17 mouse cellular contexts compared by ENCODE assay signal in the genomic region with DNA sequence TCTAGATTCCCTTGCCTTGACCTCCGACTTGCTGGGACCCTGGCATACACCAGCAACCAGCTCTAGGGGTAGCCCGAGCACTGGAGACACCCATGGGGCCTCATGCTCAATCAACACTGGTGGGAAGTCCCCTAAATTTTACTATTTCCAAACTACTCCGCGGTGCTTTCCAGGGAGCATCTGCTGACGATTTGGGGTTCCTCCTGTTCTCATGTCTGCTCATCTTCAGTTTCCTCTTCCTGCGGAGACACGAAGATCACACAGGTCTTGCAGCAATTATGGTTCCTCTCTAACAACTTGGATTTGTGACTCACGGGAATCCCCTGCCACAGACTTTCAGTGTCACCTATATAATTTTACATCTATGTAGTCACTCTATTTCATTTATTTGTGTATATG. TPM values are rescaled to one million over a fixed set of nuclear protein-coding genes. Genes with fewer than 3 reads are reported as not detected.
A peak's percentile ranks its signal among the peaks of the same experiment; 100 is the strongest.
DNase-seq lines count a peak whose midpoint lies in the region; ATAC-seq and TF ChIP-seq lines count a peak whose summit lies in the region.
"Had no signal": no experiment of that assay in that cellular context is flagged by ENCODE, and none has a peak within 500 bp of the region (broad histone marks: within the 10 kb centered on the region; RNA-seq: fewer than 3 reads in every experiment).

No protein-coding gene starts in this region.

- H3K27me3 ChIP-seq in liver, embryonic 11.5 days (replicated peaks; ENCODE audit: control insufficient read depth, insufficient read depth, low read length), result no peaks in the 10 kb centered on the region
- no peaks in the 10 kb centered on the region for H3K27me3 ChIP-seq in liver, embryonic 12.5 days (replicated peaks)
- H3K27me3 ChIP-seq in CH12.LX (replicated peaks), result no peaks in the 10 kb centered on the region
- H3K27me3 ChIP-seq: hindbrain, embryonic 12.5 days; kidney, embryonic 15.5 days; midbrain, embryonic 13.5 days; neural tube, embryonic 15.5 days; Patski had no signal

- no peak overlapping the region for H3K4me3 ChIP-seq in liver, embryonic 11.5 days (ENCODE audit: low read depth, low read length)
- H3K4me3 ChIP-seq in liver, embryonic 12.5 days, result no peak overlapping the region
- peak overlapping the region in 1 of 3 experiments; percentile 23 for H3K4me3 ChIP-seq in CH12.LX (replicated peaks in 1 of 3; ENCODE audit: low read depth in 2 of 3, low read length in 2 of 3, poor library complexity in 1 of 3)
- H3K4me3 ChIP-seq: erythroblast, embryonic 14.5 days; hindbrain, embryonic 12.5 days; kidney, embryonic 15.5 days; midbrain, embryonic 13.5 days; neural tube, embryonic 15.5 days had no signal

- peak; percentile 84 for TF ChIP-seq EP300 in CH12.LX (IDR thresholded peaks at IDR 0.05; ENCODE audit: low read length)

- peak in 1 of 2 experiments; percentile 42; a peak in 2 of 4 replicates for TF ChIP-seq CTCF in CH12.LX (conservative IDR thresholded peaks at IDR 0.05 in 1 of 2, IDR thresholded peaks at IDR 0.05 in 1 of 2; ENCODE audit: low read depth in 2 of 2, low read length in 2 of 2)

- peak; percentile 47 for TF ChIP-seq RAD21 in CH12.LX (IDR thresholded peaks at IDR 0.05; ENCODE audit: low read depth, low read length)

- H3K9me3 ChIP-seq in liver, embryonic 11.5 days (ENCODE audit: control insufficient read depth, low read length), result no peaks in the 10 kb centered on the region
- H3K9me3 ChIP-seq in liver, embryonic 12.5 days (replicated peaks), result no peaks in the 10 kb centered on the region
- H3K9me3 ChIP-seq in CH12.LX (replicated peaks; ENCODE audit: low read length), result no peaks in the 10 kb centered on the region
- H3K9me3 ChIP-seq: hindbrain, embryonic 12.5 days; kidney, embryonic 15.5 days; midbrain, embryonic 13.5 days; neural tube, embryonic 15.5 days had no signal

- H3K36me3 ChIP-seq in liver, embryonic 11.5 days (ENCODE audit: control insufficient read depth, insufficient read depth, low read length), result peaks cover 7% of the 10 kb centered on the region
- H3K36me3 ChIP-seq in liver, embryonic 12.5 days, result peaks cover 59% of the 10 kb centered on the region
- H3K36me3 ChIP-seq in CH12.LX (replicated peaks in 1 of 2; ENCODE audit: control insufficient read depth in 1 of 2, insufficient read depth in 1 of 2, low read length in 1 of 2), result peaks cover 20 to 43% of the 10 kb centered on the region in 2 experiments

- no peaks in the 10 kb centered on the region for H3K79me2 ChIP-seq in CH12.LX (replicated peaks; ENCODE audit: control insufficient read depth, extremely low read depth, insufficient read depth, poor library complexity, severe bottlenecking)

- dilution Hi-C loops in CH12.LX (cut with MboI; ENCODE audit: extremely low pct_ligation_motif_present, extremely low pct_unique_long_range_greater_than_20kb, low sequenced_read_pairs), result no loop called here

- H3K9ac ChIP-seq in liver, embryonic 11.5 days (ENCODE audit: low read depth, low read length), result no peak overlapping the region
- H3K9ac ChIP-seq in liver, embryonic 12.5 days, result no peak overlapping the region
- peak overlapping the region; percentile 27 for H3K9ac ChIP-seq in CH12.LX (ENCODE audit: insufficient read depth, low read depth)
- H3K9ac ChIP-seq: forebrain, postnatal 0 days; hindbrain, embryonic 12.5 days; kidney, embryonic 15.5 days; midbrain, embryonic 13.5 days; neural tube, embryonic 15.5 days had no signal

- ATAC-seq in liver, embryonic 11.5 days (replicated peaks; ENCODE audit: low FRiP score), result no peak
- ATAC-seq in liver, embryonic 12.5 days, result no peak
- peak; percentile 84 for ATAC-seq in inflammation-experienced regulatory T-cells, adult 6 months
- no peak for ATAC-seq in frontal cortex, adult (ENCODE audit: low TSS enrichment)
- ATAC-seq: forebrain, postnatal 0 days; hindbrain, postnatal 0 days; intestine, postnatal 0 days; midbrain, embryonic 13.5 days; Patski had no signal

- in situ Hi-C loops in CH12.LX (cut with MboI; ENCODE audit: low pct_ligation_motif_present, low pct_unique_long_range_greater_than_20kb, low sequenced_read_pairs), result loop anchor here (5.0 kb wide), 2 partner anchors 39 to 99 kb away; a partner anchor contains a TSS

- DNase-seq in liver, embryonic 11.5 days (ENCODE audit: low spot score), result no peak
- peak; percentile 92 for DNase-seq in CH12.LX (ENCODE audit: extremely low read depth)
- no peak for DNase-seq in right cerebral cortex, postnatal 10 days (ENCODE audit: low spot score in 2 of 2)
- DNase-seq in kidney, adult 18-20 months, result no peak

- no peak overlapping the region for H3K4me2 ChIP-seq in liver, embryonic 11.5 days
- no peak overlapping the region for H3K4me2 ChIP-seq in liver, embryonic 12.5 days
- H3K4me2 ChIP-seq in CH12.LX (ENCODE audit: insufficient read depth, low read depth, poor library complexity, severe bottlenecking), result peak overlapping the region; percentile 89
- H3K4me2 ChIP-seq: heart, embryonic 11.5 days; hindbrain, embryonic 12.5 days; kidney, embryonic 15.5 days; midbrain, embryonic 13.5 days; neural tube, embryonic 15.5 days had no signal

- 82% methylated on average over 8 of the region's 8 CpGs for WGBS in liver, embryonic 11.5 days
- 77% methylated on average over 8 of the region's 8 CpGs for WGBS in liver, embryonic 12.5 days (ENCODE audit: insufficient replicate concordance)

- no peak; the same call in 1 of the 2 replicates for TF ChIP-seq POLR2A in CH12.LX (IDR thresholded peaks at IDR 0.05; ENCODE audit: low read depth, low read length)

- H3K4me1 ChIP-seq in liver, embryonic 11.5 days (replicated peaks; ENCODE audit: control insufficient read depth, insufficient read depth, low read length), result no peaks in the 10 kb centered on the region
- H3K4me1 ChIP-seq in liver, embryonic 12.5 days, result no peaks in the 10 kb centered on the region
- peaks cover 12 to 39% of the 10 kb centered on the region in 2 experiments for H3K4me1 ChIP-seq in CH12.LX (ENCODE audit: control insufficient read depth in 1 of 2, insufficient read depth in 2 of 2)
- H3K4me1 ChIP-seq: hindbrain, embryonic 12.5 days; kidney, embryonic 15.5 days; midbrain, embryonic 13.5 days; neural tube, embryonic 15.5 days had no signal

- H3K27ac ChIP-seq in liver, embryonic 11.5 days (ENCODE audit: low read depth, low read length), result peak overlapping the region; percentile 14; the same call in 1 of the 2 replicates
- H3K27ac ChIP-seq in liver, embryonic 12.5 days, result no peak overlapping the region
- H3K27ac ChIP-seq in CH12.LX (ENCODE audit: insufficient read depth, low read depth), result peak overlapping the region; percentile 81
- H3K27ac ChIP-seq: hindbrain, embryonic 12.5 days; hindbrain, postnatal 0 days; kidney, embryonic 15.5 days; midbrain, embryonic 13.5 days; neural tube, embryonic 15.5 days had no signal

TF ChIP-seq in CH12.LX, 34 proteins besides CTCF, POLR2A, EP300 and RAD21 (continues in another document):
- TF ChIP-seq SIN3A (IDR thresholded peaks at IDR 0.05; ENCODE audit: low read length), result peak; percentile 15; the same call in 1 of the 2 replicates
- TF ChIP-seq ELF1 (IDR thresholded peaks at IDR 0.05; ENCODE audit: low read depth, low read length), result no peak; the same call in 1 of the 2 replicates
- TF ChIP-seq KAT2A (IDR thresholded peaks at IDR 0.05; ENCODE audit: insufficient replicate concordance, low read length), result no peak
- 0 out of 2 replicates have a peak, but pooled peaks have one; percentile 5 for TF ChIP-seq SMC3 (IDR thresholded peaks at IDR 0.05; ENCODE audit: low read depth, low read length)
- no peak for TF ChIP-seq MAFK (IDR thresholded peaks at IDR 0.05; ENCODE audit: insufficient replicate concordance, low read length)
- TF ChIP-seq JUND (conservative IDR thresholded peaks at IDR 0.05; ENCODE audit: low read depth, low read length), result no peak
- no peak for TF ChIP-seq NRF1 (IDR thresholded peaks at IDR 0.05; ENCODE audit: low read depth, low read length)
- peak; percentile 70 for TF ChIP-seq CHD2 (IDR thresholded peaks at IDR 0.05; ENCODE audit: low read length)
- TF ChIP-seq MAZ (IDR thresholded peaks at IDR 0.05; ENCODE audit: low read depth, low read length), result 0 out of 2 replicates have a peak, but pooled peaks have one; percentile 33
- peak; percentile 89 for TF ChIP-seq IRF4 (IDR thresholded peaks at IDR 0.05; ENCODE audit: low read depth, low read length)
- no peak for TF ChIP-seq ZC3H11A (IDR thresholded peaks at IDR 0.05; ENCODE audit: low read depth, low read length)
- TF ChIP-seq MYC (IDR thresholded peaks at IDR 0.05; ENCODE audit: low read depth, low read length), result peak; percentile 71
- peak; percentile 94 for TF ChIP-seq ETS1 (conservative IDR thresholded peaks at IDR 0.05; ENCODE audit: low read depth, low read length)
- no peak for TF ChIP-seq USF2 (conservative IDR thresholded peaks at IDR 0.05; ENCODE audit: low read depth, low read length)
- peak; percentile 91 for TF ChIP-seq MEF2A (IDR thresholded peaks at IDR 0.05; ENCODE audit: borderline replicate concordance, low read depth, low read length)
- no peak for TF ChIP-seq CHD1 (IDR thresholded peaks at IDR 0.05; ENCODE audit: low read depth, low read length)

RNA-seq across cellular contexts. Expression of a gene that starts 37.4 kb away (rescaled TPM):
- polyA plus RNA-seq in liver, embryonic 11.5 days (2014; fragmentation: Nextera tagmentation; extraction: Ambion mirVana), result 99.7 and 116 TPM in 2 replicates
- 109 and 111 TPM in 2 replicates for polyA plus RNA-seq in liver, embryonic 12.5 days (2016; fragmentation: Nextera tagmentation; extraction: Ambion mirVana)
- total RNA-seq in CH12.LX (2012; rRNA removed), result 106 and 113 TPM in 2 replicates
- total RNA-seq in CH12.LX (2014; rRNA removed), result 152 and 173 TPM in 2 replicates
- 114 and 118 TPM in 2 replicates for polyA plus RNA-seq in CH12.LX (2012; ENCODE audit: insufficient read length, low read depth)
- 100 to 1,000 TPM in 2 of 3 experiments, 10 to 100 TPM in 1; 98.6 to 123 (median 113) TPM for polyA plus RNA-seq in inflammation-experienced regulatory T-cells, adult 6 months (2017; shearing (Covaris generic))

RNA-seq across cellular contexts. Expression of a gene that starts 45.8 kb away (rescaled TPM):
- polyA plus RNA-seq in liver, embryonic 11.5 days (2014; fragmentation: Nextera tagmentation; extraction: Ambion mirVana), result 19.4 and 23.6 TPM in 2 replicates
- polyA plus RNA-seq in liver, embryonic 12.5 days (2016; fragmentation: Nextera tagmentation; extraction: Ambion mirVana), result 15.0 and 15.9 TPM in 2 replicates
- total RNA-seq in CH12.LX (2012; rRNA removed) (24.0 and 26.4 TPM in 2 replicates), CH12.LX (2014; rRNA removed) (46.3 and 48.1 TPM in 2 replicates)
- 32.9 and 35.2 TPM in 2 replicates for polyA plus RNA-seq in CH12.LX (2012; ENCODE audit: insufficient read length, low read depth)
- 1 to 10 TPM; 2.6 to 8.1 (median 3.1) TPM for polyA plus RNA-seq in inflammation-experienced regulatory T-cells, adult 6 months (2017; shearing (Covaris generic))

RNA-seq across cellular contexts. Expression of a gene that starts 50.5 kb away (rescaled TPM):
- 29.2 and 30.1 TPM in 2 replicates for polyA plus RNA-seq in liver, embryonic 11.5 days (2014; fragmentation: Nextera tagmentation; extraction: Ambion mirVana)
- 25.1 and 28.0 TPM in 2 replicates for polyA plus RNA-seq in liver, embryonic 12.5 days (2016; fragmentation: Nextera tagmentation; extraction: Ambion mirVana)
- total RNA-seq in CH12.LX (2012; rRNA removed) (56.7 and 61.9 TPM in 2 replicates), CH12.LX (2014; rRNA removed) (160 and 171 TPM in 2 replicates)
- polyA plus RNA-seq in CH12.LX (2012; ENCODE audit: insufficient read length, low read depth), result 106 and 124 TPM in 2 replicates
- 10 to 100 TPM; 34.6 to 40.3 (median 37.6) TPM for polyA plus RNA-seq in inflammation-experienced regulatory T-cells, adult 6 months (2017; shearing (Covaris generic))
